Mouse (Mus musculus) C2C12 (cell line): Measurements from ENCODE around the gene Spcs1.
A peak's percentile ranks its signal among the peaks of the same experiment; 100 is the strongest.

ENCODE experiments used
- CTCF ChIP-seq: IDR thresholded peaks from one replicate; pipeline ENCODE4 v1.5.1; 2011; ENCODE audit not compliant: control insufficient read depth, insufficient read depth, insufficient read length
- FOSL1 ChIP-seq: IDR thresholded peaks from one replicate; pipeline ENCODE4 v1.8.0; 2011; ENCODE audit warnings: mild to moderate bottlenecking, low read length; ENCODE audit not compliant: poor library complexity, insufficient read depth, severe bottlenecking
- MAX ChIP-seq: IDR thresholded peaks from one replicate; pipeline ENCODE4 v1.6.1; 2011; ENCODE audit warnings: mild to moderate bottlenecking, control low read depth
- MYOG ChIP-seq: IDR thresholded peaks from one replicate; pipeline ENCODE4 v1.6.1; 2011; ENCODE audit not compliant: control insufficient read depth, insufficient read length; ENCODE audit errors: extremely low read depth
- USF1 ChIP-seq: IDR thresholded peaks from one replicate; pipeline ENCODE4 v1.6.1; 2011; ENCODE audit warnings: low read depth, mild to moderate bottlenecking, control low read depth, moderate library complexity

GRCm38 (mm10) chr14:31025785-31026184 lies 24.3 kb upstream of the Spcs1 start:
- no peak for TF ChIP-seq CTCF
- TF ChIP-seq MYOG: no peak
- no peak for TF ChIP-seq FOSL1
- TF ChIP-seq USF1: peak; percentile 73
- TF ChIP-seq MAX: no peak
